Mouse (Mus musculus) c-Kit-negative CD71-positive TER-119-positive erythroid progenitor cells, embryonic 14.5 days (primary cell): ENCODE measurements around the gene Olfr800.

Experiments
- DNase-seq: peaks from one replicate; pipeline ENCODE4 v3.0.0-alpha.2; 2013; ENCODE audit warnings: low read depth, low spot score

Gene Olfr800

GRCm38 (mm10) chr10:129657394-129657793 lies at the start of gene Olfr800:
Gene Olfr800 (plus strand): TSS chr10:129657694.
- no peak for DNase-seq

- DNase-seq: no peak
Measured at GRCm38 (mm10) chr10:129612470-129612869, 45.0 kb upstream of the Olfr800 start, which contains the start of gene Olfr796. Gene Olfr796 (minus strand): TSS chr10:129612570.

GRCm38 (mm10) chr10:129621724-129622123 lies 35.8 kb upstream of the Olfr800 start:
- no peak for DNase-seq

- no peak for DNase-seq
Measured at GRCm38 (mm10) chr10:129623251-129623650, 34.2 kb upstream of the Olfr800 start.

- no peak for DNase-seq
Measured at GRCm38 (mm10) chr10:129627834-129628233, 29.7 kb upstream of the Olfr800 start, which contains the start of gene Olfr798. Gene Olfr798 (minus strand): TSS chr10:129627934.

GRCm38 (mm10) chr10:129637184-129637583 lies 20.3 kb upstream of the Olfr800 start, which contains the start of gene Olfr799:
Gene Olfr799 (plus strand): TSS chr10:129637484.
- no peak for DNase-seq

GRCm38 (mm10) chr10:129651763-129652162 lies 5.7 kb upstream of the Olfr800 start:
- DNase-seq: no peak

- DNase-seq: no peak
Measured at GRCm38 (mm10) chr10:129673765-129674164, 16.3 kb downstream of the Olfr800 start, which contains the start of gene Olfr801. Gene Olfr801 (minus strand): TSS chr10:129673865.

- DNase-seq: no peak
Measured at GRCm38 (mm10) chr10:129688069-129688468, 30.6 kb downstream of the Olfr800 start, which contains the start of gene Olfr802. Gene Olfr802 (minus strand): TSS chr10:129688169.

- DNase-seq: no peak
Measured at GRCm38 (mm10) chr10:129694186-129694585, 36.7 kb downstream of the Olfr800 start, which contains the start of gene Olfr803. Gene Olfr803 (minus strand): TSS chr10:129694286.

- DNase-seq: no peak
Measured at GRCm38 (mm10) chr10:129702910-129703309, 45.4 kb downstream of the Olfr800 start, which contains the start of gene Olfr804. Gene Olfr804 (plus strand): TSS chr10:129703210.
